Mouse (Mus musculus) ES-E14 (cell line): Measurements from ENCODE around the gene Lyzl4. TPM values are rescaled to one million over a fixed set of nuclear protein-coding genes. Genes with fewer than 3 reads are reported as not detected.

ENCODE experiments used
- DNase-seq: peaks from one replicate; pipeline ENCODE4 v3.0.0-alpha.2; 2013; ENCODE audit warnings: low read depth, low spot score
- H3K27ac ChIP-seq: 2 replicates; pipeline ENCODE4 v1.5.1; 2012; ENCODE audit warnings: low read depth, mild to moderate bottlenecking, low read length, moderate library complexity, mixed read lengths; ENCODE audit not compliant: poor library complexity, insufficient read depth, severe bottlenecking
- H3K36me3 ChIP-seq: 2 replicates; pipeline ENCODE4 v1.6.1; 2012; ENCODE audit warnings: mild to moderate bottlenecking, low read length, moderate library complexity, mixed read lengths; ENCODE audit not compliant: control insufficient read depth, poor library complexity, insufficient read depth, severe bottlenecking
- H3K4me1 ChIP-seq, 2 experiments: fragments of 150-350 bp in 1 of 2; sonication (generic) in 1 of 2; 2 replicates each; pipeline ENCODE4 v1.6.1; 2012; ENCODE audit warnings: low read length in 2 of 2, mild to moderate bottlenecking in 1 of 2, mixed read lengths in 1 of 2; ENCODE audit not compliant: control insufficient read depth in 2 of 2, insufficient read depth in 2 of 2, poor library complexity in 1 of 2
- H3K4me3 ChIP-seq, 2 experiments: fragments of 150-350 bp in 1 of 2; sonication (generic) in 1 of 2; 2 replicates each; pipeline ENCODE4 v1.5.1; 2012; ENCODE audit warnings: low read length in 2 of 2, low read depth in 1 of 2, mild to moderate bottlenecking in 1 of 2, mixed read lengths in 1 of 2; ENCODE audit not compliant: insufficient read depth in 1 of 2, poor library complexity in 1 of 2, severe bottlenecking in 1 of 2
- H3K9ac ChIP-seq: 2 replicates; pipeline ENCODE4 v1.6.1; 2012; ENCODE audit warnings: low read depth, mild to moderate bottlenecking, low read length, mixed read lengths; ENCODE audit not compliant: poor library complexity, insufficient read depth, severe bottlenecking
- H3K9me3 ChIP-seq: fragments of 150-350 bp; sonication (generic); 2 replicates; pipeline ENCODE4 v1.6.1; 2012; ENCODE audit warnings: low read depth, mild to moderate bottlenecking, low read length; ENCODE audit not compliant: control insufficient read depth, insufficient read depth
- CHD2 ChIP-seq: IDR thresholded peaks from 2 replicates; pipeline ENCODE4 v1.6.1; 2014; ENCODE audit warnings: mild to moderate bottlenecking, low read depth, low read length, inconsistent platforms
- HCFC1 ChIP-seq: IDR thresholded peaks from 2 replicates; pipeline ENCODE4 v1.6.1; 2012; ENCODE audit warnings: low read length, inconsistent platforms, borderline replicate concordance; ENCODE audit not compliant: insufficient read depth
- MAFK ChIP-seq: IDR thresholded peaks from 2 replicates; pipeline ENCODE4 v1.6.1; 2014; ENCODE audit warnings: mild to moderate bottlenecking, low read depth, low read length, inconsistent platforms; ENCODE audit not compliant: insufficient read depth
- ZC3H11A ChIP-seq: IDR thresholded peaks from 2 replicates; pipeline ENCODE4 v1.6.1; 2012; ENCODE audit warnings: low read depth, mild to moderate bottlenecking, inconsistent platforms, low read length, borderline replicate concordance
- ZNF384 ChIP-seq: IDR thresholded peaks from 2 replicates; pipeline ENCODE4 v1.6.1; 2012; ENCODE audit warnings: low read depth, low read length, inconsistent platforms
- in situ Hi-C, 2 experiments: fragments of 600-800 bp; cut with MboI; formaldehyde crosslinking; loops; one replicate each; pipeline ENCODE4 v1.15.1; 2025; ENCODE audit warnings: low sequenced_read_pairs in 2 of 2, inconsistent platforms in 1 of 2; ENCODE audit not compliant: unreplicated experiment in 2 of 2
- total RNA-seq: library from RNA; depleted of rRNA; stranded (reverse); fragments of 300-350 nt; gene quantifications from 2 replicates; pipeline ENCODE4 v1.2.3, GENCODE M21; 2012

Lyzl4 gene
- total RNA-seq, 1 experiment, result 0.58 TPM

DNA sequence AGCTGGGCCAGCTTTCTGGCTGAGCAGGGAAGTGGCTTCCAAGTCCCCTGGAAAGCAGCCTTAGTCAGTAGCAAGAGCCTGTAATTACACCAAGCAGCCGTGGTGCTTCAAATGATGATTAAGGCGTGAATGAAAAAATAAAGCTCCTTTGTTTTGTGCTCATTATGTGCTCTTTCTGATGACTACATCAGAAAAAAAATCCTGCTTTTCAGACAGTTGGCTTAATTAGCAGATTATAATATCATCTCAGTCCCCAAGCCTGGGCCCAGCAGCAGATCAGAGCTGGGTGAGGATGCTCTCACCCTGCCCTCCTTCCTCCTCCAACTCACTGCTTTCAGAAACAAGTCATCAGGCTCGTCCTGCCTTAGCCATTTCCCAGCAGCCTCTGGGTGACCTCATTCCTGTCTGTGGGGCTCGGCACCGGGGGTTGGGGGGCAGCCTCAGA is 91.5 kb downstream of the Lyzl4 start:
- no peak for TF ChIP-seq MAFK
- TF ChIP-seq HCFC1, result no peak
- TF ChIP-seq ZNF384, result no peak
- TF ChIP-seq CHD2, result no peak
- no peak for TF ChIP-seq ZC3H11A
- H3K4me3 ChIP-seq, result no peak overlapping the region
- no peaks in the 10 kb centered on the region for H3K4me1 ChIP-seq
- no peak overlapping the region for H3K27ac ChIP-seq
- no peak for DNase-seq
- in situ Hi-C loops, result no loop called here
- no peaks in the 10 kb centered on the region for H3K9me3 ChIP-seq
- no peak overlapping the region for H3K9ac ChIP-seq
- no peaks in the 10 kb centered on the region for H3K36me3 ChIP-seq

DNA sequence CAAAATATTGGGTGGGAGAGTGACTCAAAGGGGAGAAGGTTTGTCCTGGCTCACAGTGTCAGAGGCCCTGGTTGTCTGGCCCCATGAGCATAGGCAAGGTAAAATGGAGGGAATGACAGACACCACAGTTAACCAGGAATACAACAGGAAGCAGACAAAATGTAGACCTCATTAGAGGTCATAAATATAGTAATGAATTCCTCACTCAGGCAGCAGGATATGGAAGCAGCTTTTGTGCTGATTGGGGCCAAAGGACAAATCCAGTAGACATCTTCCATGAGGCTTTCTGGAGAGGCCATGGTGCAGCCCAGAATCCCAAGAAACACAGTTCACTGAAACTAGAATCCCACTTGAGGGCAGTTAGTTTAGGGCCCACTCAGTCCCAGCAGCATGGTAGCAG is 92.5 kb downstream of the Lyzl4 start:
- no peaks in the 10 kb centered on the region for H3K4me1 ChIP-seq
- H3K36me3 ChIP-seq, result no peaks in the 10 kb centered on the region
- no peak overlapping the region for H3K4me3 ChIP-seq
- no peak overlapping the region for H3K27ac ChIP-seq
- no peak for TF ChIP-seq HCFC1
- TF ChIP-seq ZC3H11A, result no peak
- TF ChIP-seq MAFK, result no peak
- no peak for TF ChIP-seq CHD2
- no peak for TF ChIP-seq ZNF384
- in situ Hi-C loops, result no loop called here
- no peak overlapping the region for H3K9ac ChIP-seq
- no peaks in the 10 kb centered on the region for H3K9me3 ChIP-seq
- DNase-seq, result no peak

DNA sequence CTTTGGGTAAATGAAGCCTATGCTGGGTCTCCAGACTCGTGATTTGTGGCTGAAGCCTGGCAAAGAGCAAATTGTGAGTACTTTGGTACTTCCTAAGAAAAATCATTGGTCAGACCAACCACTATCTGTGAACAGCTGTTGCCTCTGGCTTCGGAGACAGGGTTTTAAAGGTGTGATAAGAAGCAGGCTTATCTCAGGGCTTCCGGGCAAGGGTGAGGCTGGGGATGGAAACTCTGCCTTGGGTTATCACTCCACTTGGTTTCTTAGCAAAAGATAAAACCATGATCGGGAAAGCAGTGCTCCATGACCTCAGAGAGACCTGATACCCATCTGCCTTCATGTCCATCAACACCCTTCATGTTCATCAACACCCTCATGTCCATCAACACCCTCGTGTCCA is 92.9 kb downstream of the Lyzl4 start:
- in situ Hi-C loops, result no loop called here
- Histone ChIP-seq H3K4me3 (no peak overlapping the region), H3K9me3 (no peaks in the 10 kb centered on the region), H3K36me3 (no peaks in the 10 kb centered on the region), H3K4me1 (no peaks in the 10 kb centered on the region), H3K27ac (no peak overlapping the region), H3K9ac (no peak overlapping the region)
- TF ChIP-seq MAFK (no peak), HCFC1 (no peak), CHD2 (no peak), ZC3H11A (no peak), ZNF384 (no peak)
- no peak for DNase-seq

DNA sequence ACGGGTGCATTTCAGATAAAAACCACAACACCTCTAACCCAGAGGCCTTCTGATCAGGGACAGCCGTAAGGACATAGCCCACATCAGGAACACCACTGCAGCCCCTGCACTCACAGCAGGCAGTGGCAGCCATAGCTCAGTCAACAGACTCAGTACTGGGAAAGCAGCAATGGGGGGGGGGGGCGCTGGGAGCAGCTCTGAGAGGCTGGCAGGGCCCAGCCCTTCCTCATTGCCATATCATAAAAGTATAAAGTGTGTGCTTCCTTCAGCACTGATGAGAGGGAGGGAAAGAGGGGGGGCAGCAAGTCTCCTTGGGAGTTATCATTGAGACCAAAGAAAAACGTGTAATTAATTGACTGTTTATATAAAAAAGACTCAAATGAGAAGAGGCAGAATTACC is 94.5 kb downstream of the Lyzl4 start:
- in situ Hi-C loops, result no loop called here
- H3K9me3 ChIP-seq, result no peaks in the 10 kb centered on the region
- no peak for DNase-seq
- TF ChIP-seq HCFC1 (no peak), ZC3H11A (no peak), ZNF384 (no peak), MAFK (no peak), CHD2 (no peak)
- H3K4me1 ChIP-seq, result no peaks in the 10 kb centered on the region
- no peak overlapping the region for H3K27ac ChIP-seq
- no peaks in the 10 kb centered on the region for H3K36me3 ChIP-seq
- H3K4me3 ChIP-seq, result no peak overlapping the region
- H3K9ac ChIP-seq, result no peak overlapping the region

DNA sequence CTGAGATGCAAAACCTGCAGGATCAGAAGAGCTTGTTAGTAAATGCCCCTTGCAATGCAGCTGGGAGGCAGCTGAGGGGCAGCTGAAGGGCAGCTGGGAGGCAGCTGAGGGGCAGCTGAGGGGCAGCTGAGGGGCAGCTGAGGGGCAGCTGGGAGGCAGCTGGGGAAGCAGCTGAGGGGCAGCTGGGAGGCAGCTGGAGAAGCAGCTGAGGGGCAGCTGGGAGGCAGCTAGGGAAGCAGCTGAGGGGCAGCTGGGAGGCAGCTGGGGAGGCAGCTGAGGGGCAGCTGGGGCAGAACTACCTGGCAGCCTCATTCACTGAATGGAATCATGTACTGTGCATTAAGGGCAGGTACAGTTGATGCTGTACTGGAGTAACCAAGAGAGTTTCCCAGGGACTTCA is 100.4 kb downstream of the Lyzl4 start:
- H3K9ac ChIP-seq, result no peak overlapping the region
- H3K4me1 ChIP-seq, result no peaks in the 10 kb centered on the region
- DNase-seq, result no peak
- no peak for TF ChIP-seq CHD2
- no peak for TF ChIP-seq ZNF384
- TF ChIP-seq HCFC1, result no peak
- no peak for TF ChIP-seq ZC3H11A
- no peak for TF ChIP-seq MAFK
- in situ Hi-C loops, result no loop called here
- no peaks in the 10 kb centered on the region for H3K36me3 ChIP-seq
- no peak overlapping the region for H3K27ac ChIP-seq
- H3K9me3 ChIP-seq, result no peaks in the 10 kb centered on the region
- H3K4me3 ChIP-seq, result no peak overlapping the region
